Mouse (Mus musculus): ENCODE measurements around the gene U2af2.
A peak's percentile ranks its signal among the peaks of the same experiment; 100 is the strongest.

Gene U2af2

GRCm38 (mm10) chr7:5109301-5109700, 47.4 kb downstream of the U2af2 start:
- no peak for DNase-seq (ENCODE audit: low spot score in 2 of 2)

GRCm38 (mm10) chr7:5112701-5113100, 50.8 kb downstream of the U2af2 start:
- no peak for DNase-seq (ENCODE audit: low spot score in 2 of 2)

DNA sequence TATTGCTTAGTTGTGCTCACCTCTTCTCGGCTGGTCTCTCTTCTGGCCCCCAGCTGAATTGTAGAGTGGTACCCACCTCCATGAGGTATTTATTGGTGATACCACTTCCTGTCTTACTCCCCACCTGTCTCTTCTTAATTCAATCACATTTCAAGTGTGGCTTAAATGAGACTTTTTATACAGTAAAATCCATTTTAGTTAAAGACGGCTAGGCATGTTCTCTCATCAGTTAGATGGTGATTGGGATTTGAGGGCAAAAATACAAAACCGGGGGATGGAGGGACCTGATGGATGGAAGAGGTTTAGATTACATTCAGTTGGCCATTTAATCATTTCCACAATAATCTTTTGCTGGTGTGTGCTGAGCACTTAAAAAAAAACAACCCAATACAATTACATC, 54.9 kb downstream of the U2af2 start, which contains the start of gene Rfpl4:
Gene Rfpl4 (minus strand): TSS at position 101 of the 400 bp plus-strand sequence.
- DNase-seq (ENCODE audit: low spot score in 2 of 2): no peak

GRCm38 (mm10) chr7:5125078-5125477, 63.1 kb downstream of the U2af2 start:
- DNase-seq (ENCODE audit: low spot score in 2 of 2): no peak

DNA sequence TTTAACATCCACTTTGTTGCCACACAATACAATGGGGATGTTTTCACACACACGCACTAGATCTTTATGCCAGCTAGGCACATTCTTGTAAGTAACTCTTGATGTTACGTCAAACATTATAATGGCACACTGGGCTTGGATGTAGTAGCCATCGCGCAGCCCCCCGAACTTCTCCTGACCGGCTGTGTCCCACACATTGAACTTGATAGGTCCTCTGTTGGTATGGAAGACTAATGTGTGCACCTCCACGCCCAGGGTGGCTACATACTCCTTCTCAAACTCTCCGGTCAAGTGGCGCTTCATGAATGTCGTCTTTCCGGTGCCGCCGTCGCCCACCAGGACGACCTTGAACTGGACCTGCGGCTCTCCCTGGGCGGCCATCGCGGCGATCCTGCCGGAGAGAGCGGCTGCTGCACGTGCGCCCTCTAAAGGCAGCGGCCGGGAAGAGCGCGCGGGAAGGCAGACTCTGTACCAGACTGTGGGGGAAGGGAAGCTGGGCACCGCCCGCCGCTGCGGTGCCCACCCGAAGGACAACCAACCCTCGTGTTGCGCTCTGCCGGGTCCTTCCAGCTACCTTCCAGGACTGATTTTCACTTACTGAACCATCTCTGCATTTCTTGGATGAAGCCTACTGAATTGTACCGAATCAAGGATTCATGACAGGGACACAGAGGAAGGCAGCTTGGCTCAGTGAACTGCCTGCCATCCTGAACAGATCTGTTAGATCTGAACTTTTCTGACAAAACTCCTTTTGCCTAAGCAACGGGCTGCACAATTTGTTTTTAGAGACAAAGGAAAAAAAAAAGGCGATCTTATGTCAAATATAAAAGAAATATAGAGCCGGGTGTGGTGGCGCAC, 63.8 kb downstream of the U2af2 start, which contains the start of gene Rasl2-9:
Gene Rasl2-9 (minus strand): TSS at position 402 of the 858 bp plus-strand sequence.
- peak; percentile 20 to 74 for DNase-seq (ENCODE audit: low spot score in 2 of 2)
